Mouse (Mus musculus) ES-E14 (cell line): ENCODE results near the gene C2cd2.

Source experiments
- CHD2 ChIP-seq: IDR thresholded peaks from 2 replicates; pipeline ENCODE4 v1.6.1; 2014; ENCODE audit warnings: mild to moderate bottlenecking, low read depth, low read length, inconsistent platforms
- HCFC1 ChIP-seq: IDR thresholded peaks from 2 replicates; pipeline ENCODE4 v1.6.1; 2012; ENCODE audit warnings: low read length, inconsistent platforms, borderline replicate concordance; ENCODE audit not compliant: insufficient read depth
- MAFK ChIP-seq: IDR thresholded peaks from 2 replicates; pipeline ENCODE4 v1.6.1; 2014; ENCODE audit warnings: mild to moderate bottlenecking, low read depth, low read length, inconsistent platforms; ENCODE audit not compliant: insufficient read depth
- ZNF384 ChIP-seq: IDR thresholded peaks from 2 replicates; pipeline ENCODE4 v1.6.1; 2012; ENCODE audit warnings: low read depth, low read length, inconsistent platforms

GRCm38 (mm10) chr16:97850667-97851060 lies 111.7 kb downstream of the C2cd2 start:
- no peak for TF ChIP-seq HCFC1
- no peak for TF ChIP-seq CHD2
- TF ChIP-seq MAFK: no peak
- TF ChIP-seq ZNF384: no peak
